Mouse (Mus musculus) embryonic fibroblast, embryonic 13.5 days (primary cell): ENCODE measurements around the gene Pip5k1c.
A peak's percentile ranks its signal among the peaks of the same experiment; 100 is the strongest.

ENCODE experiments used
- CTCF ChIP-seq: IDR thresholded peaks from 2 replicates; pipeline ENCODE4 v1.5.1; 2011; ENCODE audit warnings: mild to moderate bottlenecking, control low read depth, low read length, moderate library complexity, borderline replicate concordance; ENCODE audit not compliant: insufficient read depth
- POLR2A ChIP-seq: IDR thresholded peaks from 2 replicates; pipeline ENCODE4 v1.6.1; 2011; ENCODE audit warnings: low read depth, mild to moderate bottlenecking, control low read depth, low read length, moderate library complexity

DNA sequence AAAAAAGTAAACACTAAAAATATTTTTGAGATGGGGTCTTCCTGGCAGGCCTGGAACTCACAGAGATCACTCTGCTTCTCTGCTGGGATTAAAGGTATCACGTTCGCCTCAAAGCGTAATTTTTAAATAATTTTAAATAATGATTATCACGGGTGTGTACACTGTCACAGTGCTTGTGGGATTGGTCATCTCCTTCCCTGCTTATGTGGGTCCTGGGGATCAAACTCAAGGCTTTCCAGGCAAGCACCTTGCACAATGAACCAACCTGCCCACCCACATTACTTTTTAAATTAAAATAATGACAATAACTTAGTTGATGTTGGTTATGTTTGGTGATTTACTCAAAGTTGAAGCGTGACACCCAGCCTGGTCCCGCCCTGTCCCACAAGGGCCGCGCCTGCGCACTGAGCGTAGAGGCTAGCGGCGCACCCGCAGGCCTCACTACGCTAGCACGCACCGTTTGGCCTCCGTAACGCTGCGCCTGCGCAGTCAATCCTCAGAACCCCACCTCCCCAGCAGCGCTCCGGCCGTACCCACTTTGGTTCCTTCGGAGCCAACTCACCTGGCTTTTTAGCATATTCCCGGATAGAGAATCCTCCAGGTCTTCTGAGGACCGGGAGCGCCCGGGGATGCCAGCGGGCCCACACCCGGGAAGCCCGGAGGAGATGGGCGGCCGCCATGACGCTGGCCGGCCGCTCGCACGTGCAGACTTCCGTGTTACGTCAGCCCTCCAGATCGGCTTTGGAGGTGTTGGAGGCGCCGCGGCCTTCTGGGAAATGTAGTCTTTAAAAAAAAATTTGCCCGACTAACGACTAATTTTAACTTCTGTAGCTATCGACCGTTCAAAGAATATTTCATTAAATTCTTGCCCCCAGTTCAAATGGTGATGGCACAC, 26.3 kb upstream of the Pip5k1c start, which contains the start of the genes Mrpl54 and Apba3:
- peak; percentile 87 for TF ChIP-seq POLR2A
- TF ChIP-seq CTCF = no peak
